Mouse (Mus musculus) left cerebral cortex, adult 2 months (tissue): ENCODE data around the gene Spen. TPM values are rescaled to one million over a fixed set of nuclear protein-coding genes. Genes with fewer than 3 reads are reported as not detected.
"Not testable (repeated sequence)": the region's sequence is repeated elsewhere in the genome, so short reads cannot be mapped to it uniquely, and the experiment has no call there.

Experiments used
- DNase-seq, 2 experiments: peaks; one replicate each; pipeline ENCODE4 v3.0.0; 2021 to 2022; ENCODE audit warnings: low spot score in 2 of 2, mixed read lengths in 1 of 2; ENCODE audit errors: extremely low spot score in 1 of 2
- H3K27ac ChIP-seq: fragments of 200-600 bp; 2 replicates; pipeline ENCODE4 v1.8.1; 2022
- H3K4me3 ChIP-seq: fragments of 200-600 bp; 2 replicates; pipeline ENCODE4 v1.8.1; 2022
- CTCF ChIP-seq: fragments of 200-600 bp; IDR thresholded peaks from 2 replicates; pipeline ENCODE4 v1.8.1; 2022; ENCODE audit warnings: antibody characterized with exemption, mild to moderate bottlenecking, moderate library complexity
- intact Hi-C: fragments of 180-260 bp; cut with DNase I; formaldehyde crosslinking; loops from one replicate; pipeline ENCODE4 v1.15.1; 2025
- total RNA-seq, 2 experiments: library from RNA; stranded (reverse); gene quantifications; 2 replicates each; pipeline ENCODE4 v1.2.3; 2021

The Spen gene
- total RNA-seq, 2 experiments from 2014 or later, result 68.0 to 73.2 TPM

GRCm38 (mm10) chr4:141570821-141571220, 32.4 kb upstream of the Spen start:
- intact Hi-C loops, result no loop called here
- Histone ChIP-seq H3K27ac (no peak overlapping the region), H3K4me3 (no peak overlapping the region)
- TF ChIP-seq CTCF, result no peak
- DNase-seq, result no peak

GRCm38 (mm10) chr4:141570004-141570403, 31.6 kb upstream of the Spen start:
- Histone ChIP-seq H3K4me3 (no peak overlapping the region), H3K27ac (no peak overlapping the region; the same call in 1 of the 2 replicates)
- DNase-seq, result no peak
- TF ChIP-seq CTCF, result no peak
- intact Hi-C loops, result no loop called here

GRCm38 (mm10) chr4:141568966-141569365, 30.6 kb upstream of the Spen start:
- no peak overlapping the region for H3K4me3 ChIP-seq
- intact Hi-C loops, result no loop called here
- no peak for DNase-seq
- no peak for TF ChIP-seq CTCF
- H3K27ac ChIP-seq, result no peak overlapping the region

GRCm38 (mm10) chr4:141567174-141567573, 28.8 kb upstream of the Spen start:
- intact Hi-C loops, H3K27ac ChIP-seq, DNase-seq, H3K4me3 ChIP-seq: not testable (repeated sequence)

- no peak overlapping the region for H3K27ac ChIP-seq
- no peak overlapping the region for H3K4me3 ChIP-seq
- intact Hi-C loops, result no loop called here
- TF ChIP-seq CTCF, result no peak
- no peak for DNase-seq
Measured at GRCm38 (mm10) chr4:141566187-141566586, 27.8 kb upstream of the Spen start.

GRCm38 (mm10) chr4:141565325-141565724, 26.9 kb upstream of the Spen start:
- no peak for TF ChIP-seq CTCF
- intact Hi-C loops, result no loop called here

GRCm38 (mm10) chr4:141564660-141565059, 26.3 kb upstream of the Spen start:
- no peak for TF ChIP-seq CTCF
- intact Hi-C loops, result no loop called here
- no peak for DNase-seq
- Histone ChIP-seq H3K27ac (no peak overlapping the region), H3K4me3 (no peak overlapping the region)

More at GRCm38 (mm10) chr4:141565325-141565724, 26.9 kb upstream of the Spen start:
- no peak for DNase-seq
- Histone ChIP-seq H3K4me3 (no peak overlapping the region), H3K27ac (peak overlapping the region; percentile 40)

- Histone ChIP-seq H3K4me3 (no peak overlapping the region), H3K27ac (no peak overlapping the region)
- no peak for DNase-seq
- intact Hi-C loops, result no loop called here
- TF ChIP-seq CTCF, result no peak
Measured at GRCm38 (mm10) chr4:141564209-141564608, 25.8 kb upstream of the Spen start.

GRCm38 (mm10) chr4:141562281-141562680, 23.9 kb upstream of the Spen start:
- no peak for TF ChIP-seq CTCF
- Histone ChIP-seq H3K27ac (no peak overlapping the region), H3K4me3 (no peak overlapping the region)
- intact Hi-C loops, result no loop called here
- no peak for DNase-seq

- TF ChIP-seq CTCF, result peak; percentile 33
- intact Hi-C loops, result loop anchor here (2.0 kb wide), 1 partner anchor 155 kb away; no protein-coding TSS in a partner anchor
- not testable (repeated sequence) for H3K27ac ChIP-seq, DNase-seq, H3K4me3 ChIP-seq
Measured at GRCm38 (mm10) chr4:141561331-141561919, 23.0 kb upstream of the Spen start.

GRCm38 (mm10) chr4:141559898-141560263, 21.5 kb upstream of the Spen start:
- DNase-seq, result peak; percentile 71 to 73
- Histone ChIP-seq H3K27ac (peak overlapping the region; percentile 93), H3K4me3 (peak overlapping the region; percentile 45)
- peak; percentile 90 for TF ChIP-seq CTCF
- intact Hi-C loops, result loop anchor here (1.0 to 2.0 kb wide), 4 partner anchors 14 to 153 kb away; no protein-coding TSS in a partner anchor

- TF ChIP-seq CTCF, result no peak
- H3K27ac ChIP-seq, result peak overlapping the region; percentile 93
- H3K4me3 ChIP-seq, result peak overlapping the region; percentile 45
- intact Hi-C loops, result loop anchor here (1.0 kb wide), 2 partner anchors 13 to 81 kb away; no protein-coding TSS in a partner anchor
- DNase-seq, result peak; percentile 54 to 66
Measured at GRCm38 (mm10) chr4:141559131-141559897, 20.9 kb upstream of the Spen start.

GRCm38 (mm10) chr4:141558658-141559057, 20.3 kb upstream of the Spen start:
- peak overlapping the region; percentile 45 for H3K4me3 ChIP-seq
- peak in 1 of 2 experiments; percentile 23 for DNase-seq
- TF ChIP-seq CTCF, result no peak
- intact Hi-C loops, result loop anchor here (1.0 kb wide), 2 partner anchors 12 to 80 kb away; no protein-coding TSS in a partner anchor
- H3K27ac ChIP-seq, result peak overlapping the region; percentile 93

- H3K4me3 ChIP-seq, DNase-seq, H3K27ac ChIP-seq: not testable (repeated sequence)
- intact Hi-C loops, result loop anchor here (1.0 kb wide), 1 partner anchor 9 kb away; no protein-coding TSS in a partner anchor
Measured at GRCm38 (mm10) chr4:141556163-141556562, 17.8 kb upstream of the Spen start.

- DNase-seq, intact Hi-C loops, H3K4me3 ChIP-seq, H3K27ac ChIP-seq: not testable (repeated sequence)
Measured at GRCm38 (mm10) chr4:141554255-141554865, 16.0 kb upstream of the Spen start.
